Mouse (Mus musculus) intestine, embryonic 14.5 days (tissue): ENCODE results near the gene Tnfaip8l3. TPM values are rescaled to one million over a fixed set of nuclear protein-coding genes. Genes with fewer than 3 reads are reported as not detected.

Experiments used
- ATAC-seq: fragments of 200-750 bp; cut with Nextera tagmentation; replicated peaks from 2 replicates; pipeline ENCODE4 v1.8.0; 2017; ENCODE audit warnings: low read depth, moderate number of reproducible peaks, moderate TSS enrichment, moderate library complexity; ENCODE audit not compliant: low FRiP score, low TSS enrichment
- DNase-seq: peaks from one replicate; pipeline ENCODE4 v3.0.0-alpha.2; 2018; ENCODE audit warnings: low spot score
- H3K27ac ChIP-seq: fragments of 300-500 bp; sonication (generic); 2 replicates; pipeline ENCODE4 v1.5.1; 2014; ENCODE audit warnings: low read depth, mild to moderate bottlenecking, control low read depth
- H3K27me3 ChIP-seq: fragments of 300-500 bp; sonication (generic); replicated peaks from 2 replicates; pipeline ENCODE4 v1.6.1; 2014; ENCODE audit warnings: low read length, control low read depth; ENCODE audit not compliant: control insufficient read depth, insufficient read depth
- H3K36me3 ChIP-seq: fragments of 300-500 bp; sonication (generic); 2 replicates; pipeline ENCODE4 v1.6.1; 2014; ENCODE audit warnings: low read length, control low read depth; ENCODE audit not compliant: control insufficient read depth, insufficient read depth
- H3K4me1 ChIP-seq: fragments of 300-500 bp; sonication (generic); replicated peaks from 2 replicates; pipeline ENCODE4 v1.6.1; 2014; ENCODE audit warnings: low read length, control low read depth, mixed read lengths; ENCODE audit not compliant: control insufficient read depth, insufficient read depth
- H3K4me2 ChIP-seq: fragments of 300-500 bp; sonication (generic); 2 replicates; pipeline ENCODE4 v1.6.1; 2014; ENCODE audit warnings: low read length
- H3K4me3 ChIP-seq: fragments of 300-500 bp; sonication (generic); 2 replicates; pipeline ENCODE4 v1.5.1; 2014; ENCODE audit warnings: low read depth, low read length, control low read depth, mixed read lengths
- H3K9ac ChIP-seq: fragments of 300-500 bp; sonication (generic); 2 replicates; pipeline ENCODE4 v1.6.1; 2014; ENCODE audit warnings: mild to moderate bottlenecking, low read length
- H3K9me3 ChIP-seq: fragments of 300-500 bp; sonication (generic); 2 replicates; pipeline ENCODE4 v1.6.1; 2016; ENCODE audit warnings: low read length, control low read depth; ENCODE audit not compliant: control insufficient read depth
- WGBS: fragments of 180-500 bp; shearing (Covaris S2); extraction: QIAGEN DNeasy Blood & Tissue Kit; methylation state at CpG from one replicate; pipeline ENCODE4 v1.1.7; 2014; 5-methylcytosine and 5-hydroxymethylcytosine counted together
- polyA plus RNA-seq: library from polyadenylated mRNA; unstranded; fragments of >200 nt; fragmentation: Nextera tagmentation; extraction: Ambion mirVana; gene quantifications from 2 replicates; pipeline ENCODE4 v1.2.1, GENCODE M21; 2014

Tnfaip8l3 gene
- polyA plus RNA-seq, 1 experiment from 2014 or later: 0.05 TPM

- DNase-seq (peak; percentile 65), ATAC-seq (0 out of 2 replicates have a peak, but pooled peaks have one; percentile 15)
- 1% methylated on average over 42 of the region's 42 CpGs for WGBS
- Histone ChIP-seq H3K27ac (no peak overlapping the region), H3K9me3 (no peaks in the 10 kb centered on the region), H3K36me3 (no peaks in the 10 kb centered on the region), H3K27me3 (peaks cover 42% of the 10 kb centered on the region), H3K4me3 (peak overlapping the region; percentile 51), H3K4me2 (peak overlapping the region; percentile 88), H3K9ac (peak overlapping the region; percentile 14; the same call in 1 of the 2 replicates), H3K4me1 (0 out of 2 replicates have a peak, but pooled peaks cover 2% of the 10 kb centered on the region)
These were observed 93.7 kb downstream of the Tnfaip8l3 start for GRCm38 (mm10) chr9:53974328-53975121.

DNA sequence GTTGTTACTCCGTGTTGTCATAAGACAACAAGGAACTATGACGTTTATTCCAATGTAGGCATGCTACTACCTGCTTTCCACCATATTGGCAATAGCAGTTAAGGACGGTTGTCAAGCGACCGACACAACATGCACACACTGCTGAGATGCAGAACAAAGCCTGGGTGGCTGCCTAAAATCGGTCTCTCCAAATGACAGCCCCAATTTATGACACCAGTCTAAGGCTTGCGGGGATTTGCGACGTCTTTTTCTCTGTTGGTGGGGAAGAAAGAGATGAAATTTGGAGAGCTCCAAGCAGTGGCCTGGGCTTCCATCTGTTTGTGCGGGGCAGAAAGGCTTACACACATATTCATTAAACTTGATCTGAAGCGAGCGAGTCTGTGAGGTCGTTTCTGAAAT is 94.3 kb downstream of the Tnfaip8l3 start:
- no peak overlapping the region for H3K27ac ChIP-seq
- 0 out of 2 replicates have a peak, but pooled peaks cover 2% of the 10 kb centered on the region for H3K4me1 ChIP-seq
- peak overlapping the region; percentile 88 for H3K4me2 ChIP-seq
- peaks cover 42% of the 10 kb centered on the region for H3K27me3 ChIP-seq
- no peaks in the 10 kb centered on the region for H3K36me3 ChIP-seq
- no peak overlapping the region for H3K4me3 ChIP-seq
- DNase-seq (no peak), ATAC-seq (no peak)
- WGBS: 24% methylated on average over 13 of the region's 13 CpGs
- H3K9ac ChIP-seq: no peak overlapping the region
- H3K9me3 ChIP-seq: no peaks in the 10 kb centered on the region

Other genes starting within 250 kb of the Tnfaip8l3 start
- 0.13 TPM in 1 of 2 replicates, not detected in the other for gene Sln, start 218.2 kb downstream of the Tnfaip8l3 start, polyA plus RNA-seq
- 1.1 and 1.2 TPM in 2 replicates for gene Elmod1, start 93.1 kb downstream of the Tnfaip8l3 start, polyA plus RNA-seq
- gene Cyp19a1, start 199.7 kb upstream of the Tnfaip8l3 start, polyA plus RNA-seq: not detected in 2 replicates
- not detected in 2 replicates for gene Gldn, start 218.1 kb upstream of the Tnfaip8l3 start, polyA plus RNA-seq